Mouse (Mus musculus): ENCODE measurements around the gene Syt9.

Gene Syt9

DNA sequence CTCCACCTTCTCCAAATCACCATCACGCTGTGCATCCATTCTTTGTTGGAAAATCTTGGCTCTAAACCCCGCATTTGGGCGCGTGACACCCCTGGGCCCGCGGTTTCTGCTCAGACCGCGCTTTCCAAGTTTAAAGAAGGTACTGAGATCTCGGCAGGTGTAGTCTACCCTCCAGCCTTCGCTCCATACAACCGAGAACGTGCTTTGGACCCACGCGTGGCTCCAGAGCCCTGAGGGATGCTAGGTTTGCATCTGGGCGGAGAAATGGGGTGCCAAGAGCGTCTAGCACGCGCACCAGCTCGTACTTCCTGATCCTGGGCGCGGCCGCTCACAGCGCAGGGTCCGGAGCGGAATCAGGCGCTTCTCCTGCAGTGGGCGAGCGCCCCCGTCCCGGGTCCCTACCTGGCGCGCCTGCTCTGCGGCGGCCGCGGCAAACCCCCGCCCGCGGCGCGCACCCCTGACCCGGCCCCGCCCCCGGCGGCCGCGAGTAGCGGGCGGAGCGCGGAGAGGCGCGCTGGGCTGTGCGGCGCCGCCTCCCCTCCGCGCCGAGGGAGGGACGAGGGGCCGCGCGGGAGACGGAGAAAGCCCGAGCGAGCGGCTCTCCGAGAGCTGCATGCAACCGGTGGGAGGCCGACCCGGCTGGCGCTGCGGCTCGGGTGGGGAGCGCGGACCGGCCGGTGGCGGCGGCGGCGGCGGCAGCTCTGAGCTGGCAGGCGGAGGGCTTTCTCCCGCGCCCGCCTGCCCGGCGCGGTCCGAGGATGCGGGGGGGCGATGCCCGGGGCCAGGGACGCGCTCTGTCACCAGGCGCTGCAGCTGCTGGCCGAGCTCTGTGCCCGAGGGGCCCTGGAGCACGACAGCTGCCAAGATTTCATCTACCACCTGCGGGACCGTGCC is at the start of gene Syt9:
TSS of gene Syt9 (plus strand) at position 497 of the 894 bp plus-strand sequence.
- peak; percentile 81 for DNase-seq

DNA sequence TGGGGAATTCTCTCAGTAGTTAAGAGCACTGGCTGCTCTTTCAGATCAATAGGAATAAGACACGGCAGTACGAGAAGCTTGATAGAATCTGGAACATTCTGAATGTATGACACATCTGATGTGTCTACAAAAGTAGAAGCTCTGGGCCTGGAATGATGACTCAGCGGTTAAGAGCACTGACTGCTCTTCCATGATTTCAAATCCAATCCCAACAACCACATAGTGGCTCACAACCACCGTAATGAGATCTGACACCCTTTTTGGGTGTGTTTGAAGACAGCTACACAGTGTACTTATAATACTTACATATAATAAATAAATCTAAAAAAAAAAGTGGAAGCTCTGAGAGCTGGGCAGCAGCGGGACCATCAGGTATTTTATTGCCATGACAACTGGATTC is 31.5 kb upstream of the Syt9 start:
- DNase-seq, result no peak

DNA sequence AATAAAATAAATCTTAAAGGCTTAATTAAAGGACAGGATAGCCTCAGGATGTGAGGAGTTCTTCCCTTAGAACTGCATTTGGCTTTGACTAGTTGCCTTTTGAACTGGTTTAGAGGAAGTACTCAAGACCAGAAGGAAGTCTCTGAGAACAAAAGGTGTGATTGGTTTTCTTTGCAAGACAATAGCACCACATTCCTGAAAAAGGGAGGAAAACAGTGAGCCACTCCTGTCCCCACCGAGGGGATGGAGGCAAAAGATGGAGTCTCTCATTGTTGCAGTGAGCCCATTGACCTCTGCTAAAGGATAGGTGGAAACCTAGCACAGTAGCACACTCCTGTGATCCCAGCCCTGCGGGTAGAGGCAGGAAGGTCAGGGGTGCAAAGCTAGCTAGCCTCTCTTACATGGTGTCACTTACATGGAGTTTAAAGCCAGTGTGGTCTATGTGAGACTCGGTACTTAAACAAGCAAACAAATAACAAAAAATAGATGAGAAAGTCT is 30.9 kb upstream of the Syt9 start:
- DNase-seq, result no peak

DNA sequence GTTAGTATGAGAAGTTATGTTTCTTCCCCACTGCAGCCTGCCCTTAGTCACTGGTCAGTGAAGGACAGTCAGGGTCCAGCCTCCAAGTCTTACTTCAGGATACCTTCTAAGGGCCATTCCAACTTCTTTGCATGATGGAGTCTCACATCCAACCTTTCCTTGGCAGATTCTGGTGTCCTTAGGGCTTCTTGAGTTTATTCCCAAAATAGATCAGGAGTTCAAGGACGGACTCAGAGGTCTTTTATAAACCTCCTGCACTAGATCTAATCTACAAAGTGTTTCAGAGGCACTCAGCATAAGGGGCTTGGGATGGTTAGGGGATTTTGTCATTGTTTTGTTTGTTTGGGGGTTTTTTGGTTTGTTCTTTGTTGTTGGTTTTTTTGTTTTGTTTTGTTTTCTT is 30.3 kb upstream of the Syt9 start:
- DNase-seq, result no peak

DNA sequence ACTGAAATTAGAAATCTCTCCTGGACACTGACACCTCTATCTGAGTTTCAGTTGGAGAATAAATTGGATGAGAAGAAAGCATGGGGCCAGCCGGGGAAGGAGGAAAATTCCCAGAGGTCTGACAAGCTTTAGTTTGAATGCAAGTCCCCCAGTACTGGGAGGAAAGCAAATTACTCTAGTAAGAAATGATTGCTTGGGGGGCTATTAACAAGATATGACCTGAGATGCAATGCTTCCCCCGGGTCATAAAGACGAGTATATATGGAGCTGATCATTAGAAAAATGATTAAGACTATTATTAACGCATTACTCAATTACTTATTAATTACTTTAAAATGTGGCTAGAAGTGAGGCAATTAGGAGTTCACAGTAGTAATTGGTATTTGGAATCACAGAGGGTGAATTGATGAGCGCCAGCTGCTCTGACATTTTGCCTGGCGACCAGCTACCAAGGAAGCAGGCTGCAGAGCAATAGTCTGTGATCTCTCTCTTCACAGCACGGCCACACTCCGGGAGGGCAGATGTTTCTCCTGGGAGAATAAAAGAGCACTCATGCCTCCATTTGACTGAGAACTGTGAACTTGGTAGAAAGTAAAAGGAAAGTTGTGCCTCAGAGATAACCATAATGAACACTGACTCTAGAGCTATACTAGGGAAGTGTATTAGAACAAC is 28.9 kb upstream of the Syt9 start:
- no peak for DNase-seq

DNA sequence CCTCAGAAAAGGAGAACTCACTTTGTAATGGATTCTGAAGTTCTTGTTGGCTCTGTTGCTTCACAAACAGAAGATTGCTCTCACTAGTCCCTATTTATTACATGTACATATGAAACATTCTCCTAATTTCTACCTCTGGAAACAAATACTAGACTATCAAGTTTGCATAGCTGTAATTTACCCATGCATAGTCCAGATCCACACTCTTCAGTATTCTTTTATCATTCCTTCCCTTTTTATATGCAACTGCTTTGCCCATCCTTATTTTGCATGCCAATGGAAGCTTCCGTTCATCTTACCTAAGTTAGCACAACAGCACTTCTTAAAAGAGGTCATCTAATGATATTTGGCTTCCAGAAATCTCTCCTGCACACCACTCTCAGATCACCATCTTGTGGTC is 21.3 kb upstream of the Syt9 start:
- DNase-seq, result no peak

DNA sequence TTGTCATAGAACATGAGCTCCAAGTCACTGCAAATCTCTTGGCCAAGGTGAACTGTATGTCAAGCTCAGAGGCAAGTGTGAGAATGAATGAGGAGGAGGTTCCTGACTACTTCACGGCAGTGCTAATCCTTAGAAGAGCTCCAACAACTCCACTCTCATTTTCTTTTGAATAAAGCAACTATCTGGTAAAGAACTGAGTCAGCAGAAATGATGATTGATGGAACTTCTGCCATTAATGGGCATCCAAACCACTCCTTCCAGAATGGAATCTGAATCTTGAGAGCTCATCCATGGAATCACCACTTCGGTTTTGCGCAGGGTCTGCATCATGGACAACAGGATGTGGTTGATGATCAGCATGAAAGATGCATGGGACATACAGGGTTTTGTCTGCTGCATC is 8.4 kb upstream of the Syt9 start:
- no peak for DNase-seq

DNA sequence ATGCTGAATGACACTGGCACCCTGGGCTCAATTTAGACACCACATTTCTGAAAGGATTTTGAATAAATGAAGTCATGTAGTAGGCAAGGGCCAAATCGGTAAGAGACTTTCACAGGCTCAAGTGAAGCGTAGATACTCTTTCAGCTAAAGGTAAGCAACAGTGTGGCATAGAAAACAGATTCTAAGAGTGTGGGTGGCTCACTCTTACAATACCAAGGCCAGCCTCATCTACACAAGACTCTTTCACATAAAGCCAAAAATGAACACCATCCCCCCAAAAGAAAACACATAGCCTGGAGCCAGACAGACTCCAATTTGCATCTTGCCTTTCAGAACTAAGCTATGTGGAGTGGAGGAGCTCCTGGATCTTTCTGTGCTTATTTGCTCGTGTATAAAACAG is 7.9 kb upstream of the Syt9 start:
- no peak for DNase-seq

DNA sequence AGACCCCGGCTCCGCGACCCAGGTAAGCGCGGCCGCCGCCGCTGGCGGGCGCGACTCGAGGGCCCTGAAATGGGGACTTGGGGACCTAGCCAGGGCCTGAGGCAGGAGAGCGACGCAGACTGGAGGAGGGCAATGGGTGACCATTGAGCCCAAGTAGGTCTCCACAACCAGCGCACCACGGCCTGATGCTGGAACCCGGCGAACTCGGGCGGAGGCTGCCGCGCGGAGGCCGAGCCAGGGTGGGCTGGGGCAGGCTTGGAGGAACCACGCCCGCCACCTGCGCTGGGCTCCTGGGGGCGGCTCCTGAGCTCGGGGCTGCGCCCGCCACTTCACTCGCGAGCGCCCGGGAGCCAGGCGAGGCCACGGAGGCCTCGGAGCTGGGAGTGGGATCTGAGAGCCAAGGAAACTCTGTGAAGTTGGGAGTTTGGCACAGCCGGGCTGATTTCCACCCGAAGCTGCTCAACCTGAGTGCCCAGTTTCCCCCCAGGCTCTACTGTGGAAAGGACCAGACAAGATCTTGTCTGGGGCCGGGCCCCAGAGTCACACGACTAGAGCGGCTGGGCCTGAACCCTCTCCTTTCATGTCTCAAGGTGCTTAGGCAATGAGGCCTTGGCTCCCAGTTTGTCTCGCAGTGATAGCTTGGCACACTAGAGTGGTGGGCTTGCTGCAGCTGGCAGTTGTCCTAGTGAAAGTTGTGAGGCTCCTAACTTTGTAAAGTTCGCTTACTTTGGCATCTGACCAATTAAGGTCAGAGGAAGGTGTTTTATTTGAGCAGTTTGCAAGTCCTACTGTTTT is 795 bp downstream of the Syt9 start:
- DNase-seq, result peak; percentile 63

DNA sequence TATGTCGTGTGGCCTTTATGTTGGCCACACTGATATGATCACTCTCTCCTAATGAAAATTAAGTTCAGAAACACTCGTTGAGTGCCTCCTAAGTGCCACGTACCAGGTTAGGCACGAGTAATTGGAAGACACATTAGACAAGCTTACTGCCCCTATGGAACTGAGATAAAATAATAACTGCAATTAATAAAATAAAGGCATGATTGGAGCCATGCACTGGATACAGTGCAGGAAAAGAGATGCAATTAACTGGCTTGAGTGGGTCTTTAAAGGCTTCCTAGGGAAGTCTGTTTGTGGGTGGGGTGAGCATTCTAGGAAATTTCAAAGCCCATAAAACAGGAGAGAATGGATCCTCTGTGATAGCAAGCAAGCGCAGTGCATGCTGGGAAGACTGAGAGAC is 10.0 kb downstream of the Syt9 start:
- no peak for DNase-seq

DNA sequence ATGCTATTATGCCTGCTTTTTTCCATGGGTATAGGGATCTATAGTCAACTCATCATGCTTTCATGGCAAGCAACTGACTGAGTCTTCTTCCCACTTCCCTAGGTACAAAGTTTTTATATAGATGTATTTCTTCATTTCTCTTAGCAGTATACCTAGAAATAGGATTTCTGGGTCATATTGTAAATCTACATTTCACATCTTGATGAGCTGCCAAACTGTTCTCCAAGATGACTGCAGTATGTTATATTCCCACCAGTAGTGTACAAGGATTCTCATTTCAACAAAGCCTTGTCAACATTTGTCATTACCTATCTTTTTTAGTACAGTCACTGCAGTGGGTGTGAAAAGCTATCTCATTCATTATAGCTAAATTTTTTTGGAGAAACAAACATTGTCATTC is 19.1 kb downstream of the Syt9 start:
- DNase-seq, result no peak

DNA sequence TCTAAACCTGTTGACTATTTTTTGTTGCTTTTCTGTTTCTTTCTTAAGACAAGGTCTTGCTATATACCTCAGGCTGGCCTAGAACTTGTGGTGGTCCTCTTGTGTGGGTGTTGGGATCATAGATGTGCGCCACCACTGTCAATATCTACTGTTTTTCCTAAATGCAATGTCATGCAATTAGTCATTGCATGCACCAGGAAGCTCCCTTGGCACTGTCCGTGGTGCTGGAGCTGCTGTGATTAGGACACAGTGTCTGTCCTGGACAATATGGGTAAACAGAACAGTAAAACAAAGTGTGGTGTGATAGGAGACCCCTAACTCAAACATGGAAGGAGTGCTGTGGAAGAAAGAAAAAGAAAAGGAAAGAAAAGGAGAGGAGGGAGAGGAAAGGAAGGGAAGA is 22.2 kb downstream of the Syt9 start:
- no peak for DNase-seq

DNA sequence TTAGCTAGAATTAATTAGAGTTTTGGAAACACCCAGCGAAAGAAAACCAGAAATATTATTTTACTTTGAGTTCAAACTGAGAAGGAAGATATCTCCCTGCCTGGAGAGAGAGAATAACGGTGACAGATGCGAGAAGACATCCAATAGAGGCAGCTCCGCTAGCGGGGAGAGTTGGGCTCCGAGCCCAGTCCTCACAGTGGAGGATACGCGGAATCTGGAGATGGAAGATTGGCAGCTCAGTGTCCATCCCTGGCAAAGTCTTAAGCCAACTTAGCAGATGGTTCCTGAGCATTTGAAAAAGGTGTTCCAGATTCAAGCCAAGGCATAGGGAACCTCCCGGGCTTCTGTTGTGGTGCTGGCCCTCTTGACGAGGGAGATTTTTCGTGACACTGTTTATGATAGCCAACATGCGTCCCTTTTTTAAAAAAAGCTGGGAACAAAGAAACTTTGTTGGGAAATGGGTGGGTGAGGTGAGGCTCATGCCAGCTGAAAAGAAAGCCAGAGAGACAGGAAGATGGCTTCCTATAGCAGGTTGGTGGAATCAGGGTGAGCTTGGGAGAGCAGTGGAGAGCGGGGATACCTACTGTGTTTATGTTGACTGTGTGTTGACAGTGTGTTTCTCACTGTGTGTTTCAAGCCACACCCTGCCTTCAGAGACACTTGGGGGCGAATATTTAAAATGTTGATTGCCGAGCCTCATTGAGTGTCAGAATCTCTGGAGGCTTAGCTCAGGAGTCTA is 29.7 kb downstream of the Syt9 start:
- DNase-seq, result peak; percentile 97

DNA sequence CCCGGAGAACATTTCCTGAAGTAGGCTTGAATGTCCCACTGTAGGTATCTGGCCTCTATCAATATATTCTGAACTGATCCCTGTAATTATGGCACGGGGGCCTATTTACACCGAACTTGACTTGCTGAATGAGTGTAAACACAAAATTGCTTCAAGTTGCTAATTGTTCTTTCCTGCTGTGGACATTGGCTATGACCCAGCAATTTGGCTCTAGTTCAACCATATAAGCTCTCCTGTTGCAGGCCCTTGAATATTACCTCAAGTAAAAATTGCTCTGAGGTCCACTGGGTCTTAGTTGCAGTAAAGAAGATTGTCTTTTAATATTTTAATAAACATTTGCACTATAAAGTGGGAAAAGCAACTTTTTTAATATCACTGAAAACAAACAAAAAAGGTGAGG is 32.7 kb downstream of the Syt9 start:
- peak; percentile 43 for DNase-seq

DNA sequence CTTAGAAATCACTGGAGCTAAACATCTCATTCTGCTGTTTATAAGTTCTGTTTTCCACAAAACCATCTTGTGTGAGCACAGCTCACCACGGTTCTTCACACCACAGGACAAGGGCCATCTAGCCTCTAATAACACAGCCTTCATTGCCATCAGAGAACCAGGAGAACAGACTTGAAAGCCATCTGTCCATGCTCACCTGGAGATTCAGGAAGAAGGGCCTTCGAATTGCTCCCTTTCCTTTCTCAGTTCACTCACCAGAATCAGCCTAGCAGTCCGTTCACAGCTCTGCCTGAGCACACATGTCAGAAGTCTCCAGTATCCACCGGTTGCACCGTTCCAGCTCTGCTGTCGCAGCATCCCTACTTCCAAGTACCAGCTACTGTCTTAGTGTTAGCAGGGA is 44.4 kb downstream of the Syt9 start:
- peak; percentile 68 for DNase-seq

DNA sequence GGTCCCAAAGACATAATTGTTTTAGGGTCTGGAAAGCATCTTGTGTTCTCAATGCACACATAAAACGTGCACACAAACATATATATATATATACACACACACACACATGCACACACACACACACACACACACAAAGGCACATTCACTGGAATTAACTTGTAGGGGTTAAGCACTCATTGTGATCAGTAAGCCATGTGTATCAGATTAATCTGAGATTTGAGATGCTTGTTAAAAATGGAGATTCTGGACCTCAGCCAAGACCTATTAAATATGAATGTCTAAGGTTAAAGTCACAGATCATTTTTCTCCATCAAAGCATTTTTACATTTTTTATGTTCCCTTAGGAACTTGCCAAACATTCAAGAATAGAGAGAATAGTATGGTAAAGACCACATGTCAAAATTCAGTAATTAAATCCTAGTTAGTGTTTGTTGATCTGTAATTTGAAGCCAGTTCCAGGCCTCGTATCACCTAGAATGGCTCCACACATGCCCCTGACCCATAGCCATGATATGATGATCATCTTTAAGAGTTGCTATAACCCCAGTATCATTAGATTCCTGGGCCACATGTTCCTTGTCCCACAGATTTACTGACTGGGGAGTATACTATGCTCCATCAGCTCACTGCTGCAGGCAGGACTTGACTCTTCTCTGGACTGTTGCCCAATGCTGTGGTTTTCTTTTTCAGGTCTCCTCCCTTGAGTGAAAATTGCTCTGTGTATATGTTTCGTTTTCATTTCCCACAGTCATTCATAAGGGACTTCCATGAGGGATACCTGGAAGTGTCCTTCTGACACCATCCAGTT is 46.7 kb downstream of the Syt9 start:
- DNase-seq, result no peak

DNA sequence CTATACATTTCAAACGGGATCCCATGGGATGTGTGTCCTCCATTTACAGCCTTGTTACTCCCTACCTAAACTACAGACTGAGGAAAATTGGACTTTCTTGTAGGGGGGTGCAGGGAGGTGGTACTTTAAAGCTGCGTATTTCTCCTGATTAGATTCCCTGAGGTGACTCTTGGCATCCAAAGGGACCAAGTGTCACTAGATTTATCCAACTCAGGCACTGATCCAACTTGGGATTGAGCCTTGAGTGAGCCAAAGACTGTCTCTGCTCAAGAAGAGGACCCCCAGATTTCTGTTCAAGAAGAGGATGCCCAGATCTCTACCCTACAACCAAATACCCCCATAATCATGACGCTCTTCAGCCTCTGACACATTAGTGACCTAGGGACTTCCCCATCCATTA is 66.9 kb downstream of the Syt9 start:
- DNase-seq, result no peak

DNA sequence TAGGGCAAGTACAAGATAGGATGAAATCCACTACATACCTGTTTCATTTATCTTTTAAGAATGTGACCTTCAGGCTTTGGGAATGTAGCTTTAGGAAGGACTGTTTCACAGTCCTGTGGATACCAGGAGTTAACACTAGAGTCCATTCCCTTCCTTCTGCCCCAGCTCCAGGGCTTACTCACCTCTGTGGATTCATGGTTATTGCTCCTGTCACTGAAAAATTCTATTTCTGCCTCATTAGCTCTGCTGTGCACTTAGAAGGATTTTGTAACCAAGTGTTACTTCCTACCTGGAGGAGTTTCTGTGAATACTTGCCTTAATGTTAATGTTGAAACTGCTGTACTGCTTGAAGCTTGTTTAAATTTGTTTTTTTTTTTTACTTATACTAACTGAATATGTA is 74.1 kb downstream of the Syt9 start:
- no peak for DNase-seq

DNA sequence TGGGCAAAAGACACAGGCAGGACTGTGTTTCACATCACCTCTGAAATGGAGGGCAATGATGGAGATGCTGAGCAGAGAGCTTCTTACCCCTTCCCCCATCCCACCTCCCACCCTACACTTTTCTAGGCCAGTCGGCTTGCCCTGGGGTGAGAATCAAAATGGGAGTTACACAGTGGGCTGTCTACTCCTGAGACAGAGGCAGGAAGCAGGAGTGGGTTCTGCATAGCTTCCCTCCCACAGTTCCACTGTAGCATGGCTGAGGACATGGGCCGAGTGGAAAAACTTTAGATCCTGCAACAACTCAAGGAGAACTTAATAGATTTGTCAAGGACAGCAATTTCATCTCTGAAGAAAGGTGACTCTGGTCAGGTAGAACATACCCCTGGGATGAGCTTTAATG is 84.1 kb downstream of the Syt9 start:
- no peak for DNase-seq

DNA sequence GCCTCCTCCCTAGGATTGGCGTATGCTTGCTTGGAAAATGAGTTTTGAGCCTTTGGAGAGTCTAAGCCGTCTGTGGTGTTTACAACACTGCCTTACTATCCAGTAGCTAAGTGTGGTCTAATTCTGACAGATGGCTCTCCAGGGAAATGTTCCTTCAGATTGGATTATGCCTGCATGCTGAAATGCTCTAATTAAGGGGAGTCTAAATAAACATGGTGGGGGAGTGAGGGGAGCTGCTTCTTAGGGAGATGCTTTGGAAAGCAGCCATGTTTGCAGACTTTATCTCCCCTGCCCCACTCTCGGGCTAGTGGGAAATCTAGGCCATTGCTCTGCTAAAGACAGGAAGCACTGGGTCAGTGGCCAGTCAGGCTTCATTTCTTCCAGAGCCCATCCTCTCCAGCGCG is 84.6 kb downstream of the Syt9 start:
- peak; percentile 74 for DNase-seq

DNA sequence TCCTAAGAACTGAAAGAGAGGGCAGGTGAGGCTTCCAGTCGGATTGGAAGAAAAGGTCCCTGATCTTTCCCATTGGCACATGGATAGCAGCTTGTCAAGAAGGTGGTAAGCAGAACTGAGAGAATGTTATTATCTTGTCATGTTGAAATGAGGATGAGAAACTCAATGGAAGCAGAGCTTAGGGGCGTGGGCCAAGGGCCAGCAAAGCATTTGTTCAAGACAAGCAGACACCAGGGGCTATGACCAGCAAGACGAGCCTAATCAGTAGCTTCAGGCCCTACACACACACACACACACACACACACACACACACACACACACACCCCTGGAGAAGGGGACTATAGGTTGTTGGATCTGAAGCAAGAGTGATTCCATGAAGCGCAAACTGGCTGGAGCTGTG is 90.6 kb downstream of the Syt9 start:
- peak; percentile 44 for DNase-seq

Measured in cerebellum, adult 9-11 months (tissue).